Mouse (Mus musculus) midbrain, embryonic 10.5 days (tissue): ENCODE results near the gene Cpa5. TPM values are rescaled to one million over a fixed set of nuclear protein-coding genes. Genes with fewer than 3 reads are reported as not detected.
A peak's percentile ranks its signal among the peaks of the same experiment; 100 is the strongest.

Experiments
- DNase-seq: peaks from one replicate; pipeline ENCODE4 v3.0.0-alpha.2; 2017; ENCODE audit warnings: low spot score
- H3K27ac ChIP-seq: fragments of 300-500 bp; sonication (generic); replicated peaks from 2 replicates; pipeline ENCODE4 v1.5.1; 2016; ENCODE audit warnings: mild to moderate bottlenecking
- H3K27me3 ChIP-seq: fragments of 300-500 bp; sonication (generic); 2 replicates; pipeline ENCODE4 v1.6.1; 2016; ENCODE audit warnings: low read depth, mild to moderate bottlenecking; ENCODE audit not compliant: poor library complexity, severe bottlenecking
- H3K36me3 ChIP-seq: fragments of 300-500 bp; sonication (generic); 2 replicates; pipeline ENCODE4 v1.6.1; 2016; ENCODE audit warnings: mild to moderate bottlenecking, moderate library complexity
- H3K4me1 ChIP-seq: fragments of 300-500 bp; sonication (generic); 2 replicates; pipeline ENCODE4 v1.6.1; 2016
- H3K4me3 ChIP-seq: fragments of 300-500 bp; sonication (generic); 2 replicates; pipeline ENCODE4 v1.5.1; 2016; ENCODE audit warnings: mild to moderate bottlenecking, moderate library complexity
- H3K9me3 ChIP-seq: fragments of 300-500 bp; sonication (generic); replicated peaks from 2 replicates; pipeline ENCODE4 v1.6.1; 2016; ENCODE audit warnings: mild to moderate bottlenecking
- WGBS: fragments of 180-500 bp; shearing (Covaris S2); methylation state at CpG from one replicate; pipeline ENCODE4 v1.1.7; 2016; 5-methylcytosine and 5-hydroxymethylcytosine counted together
- polyA plus RNA-seq: library from polyadenylated mRNA; unstranded; fragments of >200 nt; fragmentation: Nextera tagmentation; extraction: Ambion mirVana; gene quantifications from 2 replicates; pipeline ENCODE4 v1.2.1, GENCODE M21; 2016

Gene Cpa5
- polyA plus RNA-seq, 1 experiment from 2014 or later: 0.74 TPM

- peak; percentile 55 for DNase-seq
- peaks cover 45% of the 10 kb centered on the region for H3K4me1 ChIP-seq
- 44% methylated on average over 8 of the region's 8 CpGs for WGBS
- no peak overlapping the region for H3K4me3 ChIP-seq
- H3K36me3 ChIP-seq: peaks cover 1% of the 10 kb centered on the region; the same call in 1 of the 2 replicates
- H3K9me3 ChIP-seq: peaks cover 12% of the 10 kb centered on the region
- peak overlapping the region; percentile 92 for H3K27ac ChIP-seq
- no peaks in the 10 kb centered on the region for H3K27me3 ChIP-seq
Measured at GRCm38 (mm10) chr6:30635361-30635862, 24.6 kb downstream of the Cpa5 start.

GRCm38 (mm10) chr6:30636186-30636842, 25.5 kb downstream of the Cpa5 start:
- peak; percentile 73 for DNase-seq

GRCm38 (mm10) chr6:30638674-30639268, 28.0 kb downstream of the Cpa5 start, which contains the start of gene Cpa1:
Cpa1 (plus strand) TSS chr6:30639218.
- H3K4me3 ChIP-seq: no peak within 1 kb of the TSS
- H3K27me3 ChIP-seq: 0 out of 2 replicates have a peak, but pooled peaks cover 1% of the 10 kb centered on the region
- WGBS: 88% methylated on average over 5 of the region's 5 CpGs
- H3K36me3 ChIP-seq: peaks cover 4% of the 10 kb centered on the region; the same call in 1 of the 2 replicates
- H3K9me3 ChIP-seq: peaks cover 15% of the 10 kb centered on the region
- no peak for DNase-seq
- H3K27ac ChIP-seq: peak within 1 kb of the TSS; percentile 59
- H3K4me1 ChIP-seq: peaks cover 35% of the 10 kb centered on the region

More at GRCm38 (mm10) chr6:30636186-30636842, 25.5 kb downstream of the Cpa5 start:
- Histone ChIP-seq H3K4me3 (peak overlapping the region; percentile 11; the same call in 1 of the 2 replicates), H3K9me3 (peaks cover 15% of the 10 kb centered on the region), H3K27me3 (no peaks in the 10 kb centered on the region), H3K36me3 (peaks cover 4% of the 10 kb centered on the region; the same call in 1 of the 2 replicates), H3K27ac (peak overlapping the region; percentile 92), H3K4me1 (peaks cover 45% of the 10 kb centered on the region)
- WGBS: 14% methylated on average over 4 of the region's 4 CpGs

- Histone ChIP-seq H3K36me3 (peaks cover 4% of the 10 kb centered on the region; the same call in 1 of the 2 replicates), H3K4me3 (no peak overlapping the region), H3K27ac (peak overlapping the region; percentile 70), H3K27me3 (0 out of 2 replicates have a peak, but pooled peaks cover 4% of the 10 kb centered on the region), H3K9me3 (peaks cover 15% of the 10 kb centered on the region), H3K4me1 (peaks cover 15% of the 10 kb centered on the region)
- DNase-seq: no peak
- WGBS: 90% methylated on average over 12 of the region's 12 CpGs
Measured at GRCm38 (mm10) chr6:30643694-30644460, 33.1 kb downstream of the Cpa5 start.

GRCm38 (mm10) chr6:30644462-30644861, 33.7 kb downstream of the Cpa5 start:
- Histone ChIP-seq H3K27ac (peak overlapping the region; percentile 70), H3K27me3 (0 out of 2 replicates have a peak, but pooled peaks cover 4% of the 10 kb centered on the region), H3K4me3 (no peak overlapping the region), H3K9me3 (peaks cover 10% of the 10 kb centered on the region), H3K4me1 (peaks cover 18% of the 10 kb centered on the region), H3K36me3 (peaks cover 4% of the 10 kb centered on the region; the same call in 1 of the 2 replicates)
- no peak for DNase-seq
- WGBS: 80% methylated on average over 3 of the region's 3 CpGs

GRCm38 (mm10) chr6:30645379-30645778, 34.6 kb downstream of the Cpa5 start:
- peaks cover 3% of the 10 kb centered on the region; the same call in 1 of the 2 replicates for H3K9me3 ChIP-seq
- DNase-seq: no peak
- peaks cover 3% of the 10 kb centered on the region; the same call in 1 of the 2 replicates for H3K36me3 ChIP-seq
- H3K27ac ChIP-seq: no peak overlapping the region; the same call in 1 of the 2 replicates
- H3K27me3 ChIP-seq: 0 out of 2 replicates have a peak, but pooled peaks cover 4% of the 10 kb centered on the region
- WGBS: 73% methylated on average over 6 of the region's 6 CpGs
- no peak overlapping the region for H3K4me3 ChIP-seq
- H3K4me1 ChIP-seq: peaks cover 26% of the 10 kb centered on the region

- H3K4me1 ChIP-seq: peaks cover 46% of the 10 kb centered on the region
- no peaks in the 10 kb centered on the region for H3K36me3 ChIP-seq
- DNase-seq: no peak
- 84% methylated on average over 11 of the region's 11 CpGs for WGBS
- no peak overlapping the region for H3K4me3 ChIP-seq
- H3K27ac ChIP-seq: peak overlapping the region; percentile 46; the same call in 1 of the 2 replicates
- no peaks in the 10 kb centered on the region for H3K27me3 ChIP-seq
- H3K9me3 ChIP-seq: no peaks in the 10 kb centered on the region
Measured at GRCm38 (mm10) chr6:30649651-30650296, 39.0 kb downstream of the Cpa5 start.

GRCm38 (mm10) chr6:30652425-30653188, 41.8 kb downstream of the Cpa5 start:
- H3K27me3 ChIP-seq: 0 out of 2 replicates have a peak, but pooled peaks cover 8% of the 10 kb centered on the region
- H3K4me1 ChIP-seq: peaks cover 58% of the 10 kb centered on the region
- H3K36me3 ChIP-seq: peaks cover 8% of the 10 kb centered on the region
- no peak overlapping the region for H3K4me3 ChIP-seq
- no peak for DNase-seq
- H3K9me3 ChIP-seq: no peaks in the 10 kb centered on the region
- 68% methylated on average over 9 of the region's 9 CpGs for WGBS
- peak overlapping the region; percentile 66 for H3K27ac ChIP-seq

- no peak overlapping the region for H3K4me3 ChIP-seq
- peaks cover 12% of the 10 kb centered on the region for H3K36me3 ChIP-seq
- WGBS: 90% methylated on average over 6 of the region's 6 CpGs
- no peak for DNase-seq
- H3K4me1 ChIP-seq: peaks cover 62% of the 10 kb centered on the region
- 0 out of 2 replicates have a peak, but pooled peaks cover 8% of the 10 kb centered on the region for H3K27me3 ChIP-seq
- H3K27ac ChIP-seq: peak overlapping the region; percentile 66
- no peaks in the 10 kb centered on the region for H3K9me3 ChIP-seq
Measured at GRCm38 (mm10) chr6:30653518-30653917, 42.7 kb downstream of the Cpa5 start.

GRCm38 (mm10) chr6:30654402-30654859, 43.6 kb downstream of the Cpa5 start:
- H3K4me1 ChIP-seq: peaks cover 65% of the 10 kb centered on the region

GRCm38 (mm10) chr6:30654932-30655331, 44.1 kb downstream of the Cpa5 start:
- DNase-seq: no peak
- 87% methylated on average over 3 of the region's 3 CpGs for WGBS
- peaks cover 25% of the 10 kb centered on the region for H3K36me3 ChIP-seq
- H3K4me1 ChIP-seq: peaks cover 60% of the 10 kb centered on the region
- no peaks in the 10 kb centered on the region for H3K9me3 ChIP-seq
- 0 out of 2 replicates have a peak, but pooled peaks cover 8% of the 10 kb centered on the region for H3K27me3 ChIP-seq
- H3K4me3 ChIP-seq: no peak overlapping the region
- H3K27ac ChIP-seq: peak overlapping the region; percentile 78

More at GRCm38 (mm10) chr6:30654402-30654859, 43.6 kb downstream of the Cpa5 start:
- H3K9me3 ChIP-seq: no peaks in the 10 kb centered on the region
- peaks cover 20% of the 10 kb centered on the region for H3K36me3 ChIP-seq
- 0 out of 2 replicates have a peak, but pooled peaks cover 8% of the 10 kb centered on the region for H3K27me3 ChIP-seq
- WGBS: 45% methylated on average over 6 of the region's 6 CpGs
- H3K4me3 ChIP-seq: no peak overlapping the region
- peak overlapping the region; percentile 78 for H3K27ac ChIP-seq
- DNase-seq: no peak
